In the genomic region with DNA sequence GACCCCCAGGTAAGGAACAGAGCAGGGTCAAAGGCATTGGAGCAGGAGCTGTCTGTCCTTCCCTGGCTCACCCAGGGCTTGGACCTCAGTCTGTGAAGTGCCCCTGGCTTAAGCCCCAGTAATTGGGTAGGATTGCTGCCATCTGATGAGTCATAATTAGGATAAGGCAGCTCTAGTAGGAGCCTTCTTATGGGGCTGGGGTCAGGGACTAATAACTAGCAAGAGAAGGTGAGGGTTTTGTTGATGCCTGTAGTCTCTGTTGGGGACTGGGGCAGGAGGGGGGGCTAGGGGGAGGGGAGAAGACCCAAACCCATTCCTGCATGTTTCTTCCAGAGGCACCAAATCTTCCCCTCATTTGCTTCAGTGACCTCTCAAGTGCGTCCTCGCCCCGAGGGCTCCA, we compare ENCODE assay signal across 8 mouse cellular contexts.
DNase-seq lines count a peak whose midpoint lies in the region; ATAC-seq and TF ChIP-seq lines count a peak whose summit lies in the region.

No protein-coding gene starts in this region.

- H3K27ac ChIP-seq in kidney, postnatal 0 days = no peak overlapping the region
- no peak overlapping the region for H3K27ac ChIP-seq in hindbrain, embryonic 14.5 days
- no peak overlapping the region for H3K27ac ChIP-seq in neural tube, embryonic 12.5 days

- no peak overlapping the region for H3K9ac ChIP-seq in kidney, postnatal 0 days (ENCODE audit: low read depth, low read length)
- no peak overlapping the region for H3K9ac ChIP-seq in hindbrain, embryonic 14.5 days
- no peak overlapping the region for H3K9ac ChIP-seq in neural tube, embryonic 12.5 days

- peak overlapping the region; percentile 39 for H3K4me2 ChIP-seq in kidney, postnatal 0 days (ENCODE audit: low read length)
- H3K4me2 ChIP-seq in hindbrain, embryonic 14.5 days (replicated peaks) = peak overlapping the region; percentile 15; the same call in 1 of the 2 replicates
- peak overlapping the region; percentile 45 for H3K4me2 ChIP-seq in neural tube, embryonic 12.5 days (replicated peaks)

- H3K4me1 ChIP-seq in kidney, postnatal 0 days (replicated peaks; ENCODE audit: insufficient read depth, low read length) = 0 out of 2 replicates have a peak, but pooled peaks cover 5% of the 10 kb centered on the region
- peaks cover 8% of the 10 kb centered on the region; the same call in 1 of the 2 replicates for H3K4me1 ChIP-seq in hindbrain, embryonic 14.5 days (replicated peaks; ENCODE audit: control insufficient read depth, insufficient read depth, low read length)
- H3K4me1 ChIP-seq in neural tube, embryonic 12.5 days = peaks cover 16% of the 10 kb centered on the region

- no peak for ATAC-seq in kidney, postnatal 0 days (replicated peaks; ENCODE audit: low FRiP score, low read depth)
- no peak for ATAC-seq in hindbrain, embryonic 14.5 days (ENCODE audit: low FRiP score)
- ATAC-seq in neural tube, embryonic 12.5 days (ENCODE audit: low FRiP score, low read depth) = 0 out of 2 replicates have a peak, but pooled peaks have one; percentile 37
- ATAC-seq in erythroblast, adult 5-6 weeks (replicated peaks; ENCODE audit: low FRiP score, poor library complexity, severe bottlenecking) = no peak

- no peaks in the 10 kb centered on the region for H3K36me3 ChIP-seq in kidney, postnatal 0 days (ENCODE audit: insufficient read depth, low read length)
- no peaks in the 10 kb centered on the region for H3K36me3 ChIP-seq in hindbrain, embryonic 14.5 days (replicated peaks; ENCODE audit: control insufficient read depth, insufficient read depth)
- H3K36me3 ChIP-seq in neural tube, embryonic 12.5 days = no peaks in the 10 kb centered on the region

- H3K9me3 ChIP-seq in kidney, postnatal 0 days (replicated peaks; ENCODE audit: low read length) = no peaks in the 10 kb centered on the region
- no peaks in the 10 kb centered on the region for H3K9me3 ChIP-seq in hindbrain, embryonic 14.5 days (ENCODE audit: control insufficient read depth, low read length)
- no peaks in the 10 kb centered on the region for H3K9me3 ChIP-seq in neural tube, embryonic 12.5 days

- no peaks in the 10 kb centered on the region for H3K27me3 ChIP-seq in kidney, postnatal 0 days (ENCODE audit: insufficient read depth, low read length)
- H3K27me3 ChIP-seq in hindbrain, embryonic 14.5 days (ENCODE audit: control insufficient read depth, insufficient read depth, low read length) = no peaks in the 10 kb centered on the region
- H3K27me3 ChIP-seq in neural tube, embryonic 12.5 days (replicated peaks) = no peaks in the 10 kb centered on the region

- no peak for TF ChIP-seq CTCF in kidney, postnatal 0 days (IDR thresholded peaks at IDR 0.05; ENCODE audit: low read depth)

- intact Hi-C loops in left cerebral cortex, postnatal 25 days (cut with DNase I) = no loop called here

- WGBS in kidney, postnatal 0 days = 18% methylated on average over 3 of the region's 3 CpGs
- 18% methylated on average over 3 of the region's 3 CpGs for WGBS in hindbrain, embryonic 14.5 days
- 8% methylated on average over 3 of the region's 3 CpGs for WGBS in neural tube, embryonic 12.5 days

- H3K4me3 ChIP-seq in kidney, postnatal 0 days (replicated peaks; ENCODE audit: low read depth, low read length) = no peak overlapping the region
- no peak overlapping the region for H3K4me3 ChIP-seq in hindbrain, embryonic 14.5 days (replicated peaks; ENCODE audit: low read length)
- no peak overlapping the region for H3K4me3 ChIP-seq in neural tube, embryonic 12.5 days

- DNase-seq in adrenal gland, adult 8-10 months = peak; percentile 12
- DNase-seq in adrenal gland, postnatal 4 days (ENCODE audit: low spot score in 2 of 2) = no peak
- no peak for DNase-seq in kidney, postnatal 0 days (ENCODE audit: low spot score)
- DNase-seq in kidney, adult 11 months = no peak
- no peak for DNase-seq in hindbrain, embryonic 14.5 days (ENCODE audit: low spot score)
- DNase-seq in left cerebral cortex, postnatal 25 days (ENCODE audit: low spot score in 2 of 2) = no peak
